Mouse (Mus musculus) small intestine, adult 10 weeks (tissue): ENCODE results near the gene Gm7030. TPM values are rescaled to one million over a fixed set of nuclear protein-coding genes. Genes with fewer than 3 reads are reported as not detected.

Experiments used
- polyA plus RNA-seq: library from polyadenylated mRNA; stranded (reverse); fragments of 350-450 nt; fragmentation: Illumina TruSeq; extraction: RNeasy Lipid Tissue Mini Kit (QIAGEN cat#74804); gene quantifications from one replicate; pipeline ENCODE4 v1.2.3, GENCODE M21; 2014; ENCODE audit warnings: low replicate concordance

Gm7030 gene
- polyA plus RNA-seq: not detected

DNA sequence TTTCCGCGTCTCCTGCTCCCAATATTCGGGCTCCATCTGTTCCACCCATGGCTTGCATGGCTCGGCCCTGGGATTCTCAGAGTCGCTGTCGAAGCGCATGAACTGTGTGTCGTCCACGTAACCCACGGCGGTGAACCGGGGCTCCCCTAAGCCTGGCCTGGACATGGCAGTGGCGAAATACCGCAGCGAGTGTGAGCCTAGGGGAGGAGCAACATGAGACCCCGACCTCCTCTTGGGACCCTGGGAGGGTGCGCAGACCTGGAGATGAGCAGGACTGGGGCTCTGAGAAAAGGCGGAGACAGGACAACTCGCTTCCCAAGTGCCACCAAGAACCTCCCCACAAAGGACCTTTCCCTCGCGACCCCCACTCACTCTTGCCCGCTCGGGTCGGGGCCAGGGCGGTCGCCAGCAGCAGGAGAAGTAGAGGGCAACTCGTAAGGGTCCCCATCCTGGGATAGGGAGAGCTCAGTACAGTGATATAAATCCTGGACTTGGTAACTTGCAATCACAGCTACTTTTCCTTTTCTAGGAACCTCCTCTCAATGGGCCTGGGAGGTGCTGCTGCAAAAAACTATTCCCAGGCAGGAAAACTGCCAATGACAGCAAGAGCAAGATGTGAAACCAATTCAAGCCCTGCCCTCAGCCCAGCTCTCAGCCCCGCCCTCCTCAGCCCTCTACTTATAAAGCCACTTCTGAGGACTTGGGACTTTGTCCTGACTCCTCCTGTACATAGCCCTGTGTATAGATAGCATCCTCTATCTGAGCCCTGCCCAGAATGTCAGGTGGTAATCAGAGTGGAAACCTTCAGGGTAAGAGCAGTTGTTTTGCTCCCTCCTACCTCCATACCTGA, at the start of gene Gm7030:
Gene Gm7030, minus strand, starts transcription at position 458 of the 850 bp plus-strand sequence.

DNA sequence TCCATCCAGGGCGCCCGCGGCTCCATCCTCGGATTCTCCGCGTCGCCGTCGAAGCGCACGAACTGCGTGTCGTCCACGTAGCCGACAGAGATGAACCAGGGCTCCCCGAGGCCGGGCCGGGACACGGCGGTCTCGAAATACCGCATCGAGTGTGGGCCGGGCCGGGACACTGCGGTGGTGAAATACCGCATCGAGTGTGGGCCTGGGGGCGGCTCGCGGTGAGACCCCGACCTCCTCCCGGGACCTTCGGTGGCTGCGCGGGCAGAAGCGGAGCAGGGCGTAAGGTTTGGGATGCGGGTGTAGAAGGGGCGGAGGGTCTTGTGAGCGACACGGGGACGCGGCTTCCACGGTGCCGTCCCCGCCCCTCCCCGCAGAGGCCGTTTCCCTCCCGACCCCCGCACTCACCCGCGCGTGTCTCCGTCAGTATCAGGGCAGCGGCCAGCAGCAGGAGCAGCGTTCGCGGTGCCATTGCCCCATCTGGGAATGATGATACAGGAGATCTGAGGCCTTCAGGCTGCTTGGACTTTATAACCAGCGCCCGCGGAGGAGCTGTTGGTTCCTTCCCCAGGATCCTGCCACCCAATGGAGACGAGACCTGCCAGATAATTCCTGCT, 38.9 kb upstream of the Gm7030 start, which contains the start of gene Gm8909:
Gene Gm8909, minus strand, starts transcription at position 499 of the 614 bp plus-strand sequence.

DNA sequence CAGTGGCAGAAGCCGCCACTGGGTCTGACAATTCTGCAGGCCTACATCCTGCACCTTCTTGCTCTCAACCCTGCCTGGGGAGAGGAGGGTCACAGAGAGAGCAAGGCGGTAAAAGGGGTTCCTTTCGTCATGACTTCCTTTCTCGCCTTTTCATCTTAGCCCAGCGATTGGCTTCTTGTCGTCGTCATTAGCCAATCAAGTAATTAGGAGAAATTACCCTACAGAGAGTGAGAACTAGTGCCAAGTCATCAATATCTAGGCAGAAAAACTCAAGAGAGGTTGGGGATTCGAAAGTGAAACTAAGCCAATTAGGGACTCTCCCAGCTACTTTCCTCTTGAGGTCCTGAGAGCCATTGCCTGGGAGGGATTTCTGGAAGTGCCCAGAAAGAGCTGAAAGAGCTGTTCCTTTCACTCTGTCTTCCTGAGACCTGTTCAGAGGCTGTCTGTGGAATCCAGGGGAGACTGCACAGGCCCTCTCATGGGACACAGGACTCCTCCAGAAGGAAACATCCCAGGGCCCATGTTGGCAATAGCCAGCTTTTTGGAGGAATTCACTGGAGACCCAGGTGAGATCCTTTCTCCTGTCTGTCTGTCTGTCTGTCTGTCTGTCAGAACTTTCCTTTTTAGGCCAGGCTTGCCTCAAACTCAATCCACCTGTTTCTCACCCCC, 7.7 kb downstream of the Gm7030 start, which contains the start of gene Gm19684:
Gene Gm19684, plus strand, starts transcription at position 327 of the 669 bp plus-strand sequence.

Other genes starting within 250 kb of the Gm7030 start
- 16.5 TPM for gene Dhx16, start 249.6 kb downstream of the Gm7030 start, polyA plus RNA-seq
- 30.1 TPM for gene 2310061I04Rik, start 232.0 kb downstream of the Gm7030 start, polyA plus RNA-seq
- 17.0 TPM for gene Atat1, start 219.3 kb downstream of the Gm7030 start, polyA plus RNA-seq
- 8.4 TPM for gene Mrps18b, start 213.0 kb downstream of the Gm7030 start, polyA plus RNA-seq
- gene Ppp1r10, start 213.0 kb downstream of the Gm7030 start, polyA plus RNA-seq: 28.3 TPM
- gene Abcf1, start 159.7 kb downstream of the Gm7030 start, polyA plus RNA-seq: 36.1 TPM
- gene Gnl1, start 149.6 kb downstream of the Gm7030 start, polyA plus RNA-seq: 0.56 TPM
- 0.59 TPM for gene Prr3, start 149.2 kb downstream of the Gm7030 start, polyA plus RNA-seq
- gene H2-T24, start 108.9 kb downstream of the Gm7030 start, polyA plus RNA-seq: 5.7 TPM
- gene H2-T23, start 96.6 kb downstream of the Gm7030 start, polyA plus RNA-seq: 8.8 TPM
- gene H2-T22, start 86.7 kb downstream of the Gm7030 start, polyA plus RNA-seq: 8.7 TPM
- not detected for gene Gm6034, start 86.5 kb downstream of the Gm7030 start, polyA plus RNA-seq
- gene Gm11127, start 71.1 kb downstream of the Gm7030 start, polyA plus RNA-seq: 6.5 TPM
- gene Gm19684, start 7.7 kb downstream of the Gm7030 start, polyA plus RNA-seq: not detected
- gene Gm8909, start 39.1 kb upstream of the Gm7030 start, polyA plus RNA-seq: 18.8 TPM
- gene H2-T3, start 60.9 kb upstream of the Gm7030 start, polyA plus RNA-seq: 85.1 TPM
- gene Rpp21, start 128.6 kb upstream of the Gm7030 start, polyA plus RNA-seq: 7.6 TPM
- 18.1 TPM for gene Trim39, start 142.8 kb upstream of the Gm7030 start, polyA plus RNA-seq
- gene H2-M10.2, start 157.1 kb upstream of the Gm7030 start, polyA plus RNA-seq: not detected
- gene H2-M10.1, start 196.7 kb upstream of the Gm7030 start, polyA plus RNA-seq: not detected
- gene H2-M10.3, start 239.0 kb upstream of the Gm7030 start, polyA plus RNA-seq: not detected